ENCODE assay signal across 9 mouse cellular contexts in genomic region chr6:145276265-145276780, GRCm38 (mm10). TPM values are rescaled to one million over a fixed set of nuclear protein-coding genes. Genes with fewer than 3 reads are reported as not detected.
DNase-seq lines count a peak whose midpoint lies in the region; ATAC-seq and TF ChIP-seq lines count a peak whose summit lies in the region.
"Had no signal": no experiment of that assay in that cellular context is flagged by ENCODE, and none has a peak within 500 bp of the region (broad histone marks: within the 10 kb centered on the region; RNA-seq: fewer than 3 reads in every experiment).

No protein-coding gene starts in this region.

- no peaks in the 10 kb centered on the region for H3K9me3 ChIP-seq in embryonic facial prominence, embryonic 10.5 days
- H3K9me3 ChIP-seq in lung, embryonic 15.5 days: no peaks in the 10 kb centered on the region
- H3K9me3 ChIP-seq in neural tube, embryonic 15.5 days (replicated peaks): no peaks in the 10 kb centered on the region

- H3K27me3 ChIP-seq in embryonic facial prominence, embryonic 10.5 days (replicated peaks; ENCODE audit: low read depth, poor library complexity, severe bottlenecking): peaks cover 16% of the 10 kb centered on the region
- no peaks in the 10 kb centered on the region for H3K27me3 ChIP-seq in kidney, adult 2 months (replicated peaks; ENCODE audit: control insufficient read depth, insufficient read depth, low read length)
- no peaks in the 10 kb centered on the region for H3K27me3 ChIP-seq in lung, embryonic 15.5 days
- H3K27me3 ChIP-seq in neural tube, embryonic 15.5 days (replicated peaks): no peaks in the 10 kb centered on the region

- no peak for TF ChIP-seq CTCF in kidney, adult 2 months (conservative IDR thresholded peaks at IDR 0.05; ENCODE audit: insufficient read depth, insufficient read length, low read depth, low read length)

- H3K36me3 ChIP-seq in embryonic facial prominence, embryonic 10.5 days (replicated peaks): no peaks in the 10 kb centered on the region
- H3K36me3 ChIP-seq in kidney, adult 2 months (ENCODE audit: control insufficient read depth, insufficient read depth, low read length): no peaks in the 10 kb centered on the region
- no peaks in the 10 kb centered on the region for H3K36me3 ChIP-seq in lung, embryonic 15.5 days
- no peaks in the 10 kb centered on the region for H3K36me3 ChIP-seq in neural tube, embryonic 15.5 days

- H3K27ac ChIP-seq in embryonic facial prominence, embryonic 10.5 days (replicated peaks): no peak overlapping the region; the same call in 1 of the 2 replicates
- H3K27ac ChIP-seq in kidney, adult 2 months (ENCODE audit: insufficient read depth, low read depth, low read length): no peak overlapping the region
- H3K27ac ChIP-seq in lung, embryonic 15.5 days: no peak overlapping the region
- H3K27ac ChIP-seq in neural tube, embryonic 15.5 days (replicated peaks): no peak overlapping the region
- H3K27ac ChIP-seq: layer of hippocampus, adult 2 months had no signal

- no peak overlapping the region; the same call in 1 of the 2 replicates for H3K9ac ChIP-seq in lung, embryonic 15.5 days
- H3K9ac ChIP-seq in neural tube, embryonic 15.5 days (replicated peaks): no peak overlapping the region

- ATAC-seq in lung, embryonic 15.5 days (ENCODE audit: borderline replicate concordance, extremely low read depth, low FRiP score, low TSS enrichment): peak; percentile 56; the same call in 1 of the 2 replicates
- no peak for ATAC-seq in neural tube, embryonic 15.5 days (ENCODE audit: low FRiP score)

- 3% methylated on average over 17 of the region's 17 CpGs for WGBS in embryonic facial prominence, embryonic 10.5 days
- 5% methylated on average over 17 of the region's 17 CpGs for WGBS in kidney, adult 2 months
- WGBS in lung, embryonic 15.5 days: 5% methylated on average over 17 of the region's 17 CpGs
- WGBS in neural tube, embryonic 15.5 days: 2% methylated on average over 17 of the region's 17 CpGs

- peak overlapping the region; percentile 44 for H3K4me3 ChIP-seq in embryonic facial prominence, embryonic 10.5 days
- H3K4me3 ChIP-seq in kidney, adult 2 months (ENCODE audit: insufficient read depth, low read depth, low read length): 0 out of 2 replicates have a peak overlapping the region, but pooled peaks have one; percentile 6
- peak overlapping the region; percentile 12; the same call in 1 of the 2 replicates for H3K4me3 ChIP-seq in lung, embryonic 15.5 days
- H3K4me3 ChIP-seq in neural tube, embryonic 15.5 days (replicated peaks): peak overlapping the region; percentile 21
- H3K4me3 ChIP-seq: layer of hippocampus, adult 2 months had no signal

- peaks cover 15% of the 10 kb centered on the region for H3K4me1 ChIP-seq in embryonic facial prominence, embryonic 10.5 days
- H3K4me1 ChIP-seq in kidney, adult 2 months (ENCODE audit: control insufficient read depth, insufficient read depth, low read length): peaks cover 5% of the 10 kb centered on the region; the same call in 1 of the 2 replicates
- peaks cover 25% of the 10 kb centered on the region for H3K4me1 ChIP-seq in lung, embryonic 15.5 days
- peaks cover 7% of the 10 kb centered on the region for H3K4me1 ChIP-seq in neural tube, embryonic 15.5 days

- TF ChIP-seq POLR2A in kidney, adult 2 months (IDR thresholded peaks at IDR 0.05; ENCODE audit: low read depth, low read length): no peak

- peak; percentile 82 for DNase-seq in CD4-positive, CD25-positive, alpha-beta regulatory T cell, adult 2 months (ENCODE audit: low read depth, low spot score)
- peak; percentile 92 for DNase-seq in adrenal gland, postnatal 10 days
- DNase-seq in embryonic facial prominence, embryonic 10.5 days (ENCODE audit: low spot score): peak; percentile 78
- DNase-seq in heart, adult 9 months (ENCODE audit: low spot score in 2 of 2): peak; percentile 66 to 79
- DNase-seq in kidney, adult 2 months: peak; percentile 82
- DNase-seq in thymus, adult 18-20 months: peak; percentile 37 to 50

- H3K4me2 ChIP-seq in lung, embryonic 15.5 days: peak overlapping the region; percentile 43
- peak overlapping the region; percentile 51 for H3K4me2 ChIP-seq in neural tube, embryonic 15.5 days

RNA-seq across cellular contexts. Expression of gene Kras, which starts 26.3 kb away (rescaled TPM):
- 10 to 100 TPM; 44.5 to 47.7 TPM for total RNA-seq in adrenal gland, postnatal 10 days (2021)
- 87.8 and 89.7 TPM in 2 replicates for polyA plus RNA-seq in embryonic facial prominence, embryonic 10.5 days (2016; fragmentation: Nextera tagmentation; extraction: Ambion mirVana)
- 13.1 and 14.3 TPM in 2 replicates for polyA plus RNA-seq in kidney, adult 2 months (2012; rRNA removed)
- 92.2 and 99.5 TPM in 2 replicates for polyA plus RNA-seq in lung, embryonic 15.5 days (2015; fragmentation: Nextera tagmentation; extraction: Ambion mirVana)
- polyA plus RNA-seq in neural tube, embryonic 15.5 days (2015; fragmentation: Nextera tagmentation; extraction: Ambion mirVana): 69.6 and 76.5 TPM in 2 replicates
